Mouse (Mus musculus) yolk sac, embryonic 10.5 days (tissue): ENCODE measurements around the gene Mgll.

Source experiments
- DNase-seq: peaks from one replicate; pipeline ENCODE4 v3.0.0-alpha.2; 2017; ENCODE audit warnings: low spot score

Gene Mgll

GRCm38 (mm10) chr6:88828206-88829009 lies 104.2 kb downstream of the Mgll start:
- DNase-seq, result no peak

- DNase-seq, result no peak
Observed at GRCm38 (mm10) chr6:88829579-88829978, 105.4 kb downstream of the Mgll start.

- DNase-seq, result no peak
Observed at GRCm38 (mm10) chr6:88830112-88830702, 106.0 kb downstream of the Mgll start.

GRCm38 (mm10) chr6:88831456-88831855 lies 107.2 kb downstream of the Mgll start:
- peak; percentile 39 for DNase-seq

GRCm38 (mm10) chr6:88832663-88833062 lies 108.5 kb downstream of the Mgll start:
- DNase-seq, result no peak

- no peak for DNase-seq
Observed at GRCm38 (mm10) chr6:88833340-88834140, 109.3 kb downstream of the Mgll start.

- DNase-seq, result no peak
Observed at GRCm38 (mm10) chr6:88835047-88835446, 110.8 kb downstream of the Mgll start.

GRCm38 (mm10) chr6:88836178-88836819 lies 112.1 kb downstream of the Mgll start:
- DNase-seq, result no peak

- DNase-seq, result no peak
Observed at GRCm38 (mm10) chr6:88837999-88838398, 113.8 kb downstream of the Mgll start.

- no peak for DNase-seq
Observed at GRCm38 (mm10) chr6:88838613-88839012, 114.4 kb downstream of the Mgll start.

GRCm38 (mm10) chr6:88839135-88839970 lies 115.1 kb downstream of the Mgll start:
- no peak for DNase-seq

- DNase-seq, result no peak
Observed at GRCm38 (mm10) chr6:88840211-88840610, 116.0 kb downstream of the Mgll start.

- DNase-seq, result no peak
Observed at GRCm38 (mm10) chr6:88840791-88841513, 116.7 kb downstream of the Mgll start.

GRCm38 (mm10) chr6:88841514-88841780 lies 117.2 kb downstream of the Mgll start:
- no peak for DNase-seq

- peak; percentile 100 for DNase-seq
Observed at GRCm38 (mm10) chr6:88841781-88842689, 117.8 kb downstream of the Mgll start, which contains the start of gene Abtb1. Gene Abtb1 (minus strand): TSS chr6:88841984.

GRCm38 (mm10) chr6:88842731-88843151 lies 118.5 kb downstream of the Mgll start:
- DNase-seq, result no peak

GRCm38 (mm10) chr6:88843241-88843640 lies 119.0 kb downstream of the Mgll start:
- DNase-seq, result no peak

- DNase-seq, result no peak
Observed at GRCm38 (mm10) chr6:88843781-88844725, 119.8 kb downstream of the Mgll start.
